Mouse (Mus musculus) frontal cortex, postnatal 14 days (tissue): ENCODE data around the gene Rag1.

Experiments
- DNase-seq, 2 experiments: peaks; one replicate each; pipeline ENCODE4 v3.0.0; 2022; ENCODE audit warnings: low spot score in 2 of 2

Gene Rag1

DNA sequence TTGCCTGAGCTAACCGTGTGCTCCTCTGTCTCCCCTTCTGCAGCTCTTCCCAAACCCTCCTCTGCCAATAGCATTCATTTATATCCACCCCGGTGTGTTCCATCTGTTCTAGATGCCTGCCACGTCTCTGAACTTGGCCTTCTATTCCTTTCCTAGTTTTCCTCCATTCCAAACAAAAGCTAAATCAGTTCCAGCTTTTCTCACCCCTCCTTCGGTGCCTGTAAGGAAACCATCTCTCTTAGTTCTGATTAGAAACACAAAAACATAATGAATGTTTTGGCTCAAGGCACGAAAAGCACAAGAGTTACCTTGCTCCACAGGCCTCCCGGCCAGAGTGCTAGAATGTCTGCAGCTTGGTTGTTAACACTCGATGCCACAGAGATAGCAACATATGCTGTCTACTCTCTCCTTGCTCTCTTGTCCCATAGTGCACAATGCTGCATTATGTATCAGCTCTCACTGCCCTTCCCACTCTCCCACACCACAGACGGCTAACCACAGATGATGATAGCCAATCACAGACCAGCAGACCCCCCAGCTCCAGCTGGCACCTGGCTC is at the start of gene Rag1, which contains the start of gene B230118H07Rik:
Gene Rag1 (minus strand): TSS at position 388 of the 558 bp plus-strand sequence.
Gene B230118H07Rik (minus strand): TSS at position 419 of the 558 bp plus-strand sequence.
- no peak for DNase-seq

- no peak for DNase-seq
Observed at GRCm38 (mm10) chr2:101695584-101695983, 46.3 kb upstream of the Rag1 start.

- no peak for DNase-seq
Observed at GRCm38 (mm10) chr2:101693577-101694215, 44.4 kb upstream of the Rag1 start.

DNA sequence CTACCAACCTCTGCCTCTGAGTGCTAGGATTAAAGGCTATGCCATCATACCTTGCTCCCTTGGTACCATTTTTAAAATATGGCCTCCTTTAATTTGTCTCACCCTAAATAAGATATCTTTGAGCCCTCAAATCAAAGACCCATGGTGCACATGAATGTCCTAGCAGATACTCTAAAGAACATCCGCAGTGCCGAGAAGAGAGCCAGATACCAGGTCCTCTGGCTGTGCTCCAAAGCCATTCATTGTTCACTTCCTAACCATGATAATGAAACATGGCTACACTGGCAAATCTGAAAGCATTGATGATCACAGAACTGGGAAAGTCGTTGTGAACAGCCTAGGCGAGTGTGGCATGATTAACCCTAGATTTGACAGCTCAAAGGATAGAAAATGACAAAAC is 43.7 kb upstream of the Rag1 start:
- DNase-seq = no peak

DNA sequence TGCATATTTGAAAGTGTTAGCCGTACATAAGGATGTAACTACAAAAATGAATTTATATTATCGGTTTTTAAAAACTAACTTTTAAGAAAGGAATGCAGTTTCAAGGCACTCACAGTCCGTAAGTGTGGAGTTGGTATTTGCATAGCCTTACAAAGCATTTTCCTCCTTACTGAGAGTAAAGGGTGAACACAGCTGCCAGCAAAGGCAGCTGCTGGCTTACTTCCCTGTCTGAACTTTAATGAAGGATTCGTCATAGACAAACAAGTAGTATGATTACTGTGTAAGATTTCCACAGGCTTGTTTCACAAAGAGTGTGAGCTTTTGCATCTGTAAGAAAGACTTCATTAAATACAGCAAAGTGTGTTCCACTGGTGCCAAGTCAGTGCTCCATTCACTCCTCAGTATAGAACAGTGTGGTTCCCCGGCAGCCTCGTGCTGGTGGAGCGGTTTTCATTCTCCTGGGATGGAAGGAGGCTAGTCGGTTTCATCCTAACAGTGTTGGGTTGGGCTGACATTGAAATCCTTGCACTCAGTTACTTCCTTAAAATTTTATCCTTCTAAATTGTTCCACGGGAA is 41.0 kb upstream of the Rag1 start:
- no peak for DNase-seq

- no peak for DNase-seq
Observed at GRCm38 (mm10) chr2:101688011-101688410, 38.7 kb upstream of the Rag1 start.

DNA sequence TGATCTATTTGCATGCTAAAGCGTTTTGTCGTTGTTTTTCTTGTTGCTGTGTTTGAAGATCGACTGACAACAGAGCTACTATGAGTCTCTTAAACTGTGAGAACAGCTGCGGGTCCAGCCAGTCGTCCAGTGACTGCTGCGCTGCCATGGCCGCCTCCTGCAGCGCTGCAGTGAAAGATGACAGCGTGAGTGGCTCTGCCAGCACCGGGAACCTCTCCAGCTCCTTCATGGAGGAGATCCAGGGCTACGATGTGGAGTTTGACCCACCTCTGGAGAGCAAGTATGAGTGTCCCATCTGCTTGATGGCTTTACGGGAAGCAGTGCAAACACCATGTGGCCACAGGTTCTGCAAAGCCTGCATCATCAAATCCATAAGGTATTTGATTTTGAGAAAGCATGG is 35.1 kb upstream of the Rag1 start:
- no peak for DNase-seq

DNA sequence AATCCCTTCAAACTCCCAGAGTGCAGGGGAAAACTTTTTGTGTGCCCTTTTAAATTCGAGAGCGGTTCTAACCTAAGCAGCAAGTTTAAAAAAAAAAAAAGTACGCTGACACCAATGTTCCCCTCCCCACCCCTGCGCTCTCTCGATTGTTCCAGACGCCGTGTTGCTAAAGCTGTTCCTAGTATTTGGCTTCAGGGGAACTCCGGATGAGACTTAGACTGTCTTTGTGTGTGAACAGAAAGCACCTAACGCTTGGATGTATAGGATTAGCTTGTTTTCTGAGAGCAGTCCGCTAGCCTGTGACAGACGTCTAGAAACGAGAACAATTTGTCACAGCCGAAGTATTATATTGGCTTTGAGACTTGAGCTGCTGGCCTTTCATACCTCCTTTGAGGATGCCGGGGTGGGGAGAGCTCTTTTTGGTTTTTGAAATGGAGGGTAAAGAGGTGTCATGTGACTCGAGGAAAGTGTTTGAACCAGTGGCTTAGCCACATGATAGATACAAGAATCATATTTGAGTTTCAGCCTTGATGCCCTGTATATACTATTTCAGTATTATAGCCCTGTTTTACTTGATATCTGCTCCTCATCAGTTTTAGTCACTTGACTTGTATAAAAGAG is 30.0 kb upstream of the Rag1 start:
- no peak for DNase-seq

- DNase-seq = peak; percentile 66 to 75
Observed at GRCm38 (mm10) chr2:101678236-101679021, 29.1 kb upstream of the Rag1 start, which contains the start of gene Traf6. TSS of gene Traf6 (plus strand) at chr2:101678429.

GRCm38 (mm10) chr2:101673547-101673946 is 24.2 kb upstream of the Rag1 start:
- no peak for DNase-seq

DNA sequence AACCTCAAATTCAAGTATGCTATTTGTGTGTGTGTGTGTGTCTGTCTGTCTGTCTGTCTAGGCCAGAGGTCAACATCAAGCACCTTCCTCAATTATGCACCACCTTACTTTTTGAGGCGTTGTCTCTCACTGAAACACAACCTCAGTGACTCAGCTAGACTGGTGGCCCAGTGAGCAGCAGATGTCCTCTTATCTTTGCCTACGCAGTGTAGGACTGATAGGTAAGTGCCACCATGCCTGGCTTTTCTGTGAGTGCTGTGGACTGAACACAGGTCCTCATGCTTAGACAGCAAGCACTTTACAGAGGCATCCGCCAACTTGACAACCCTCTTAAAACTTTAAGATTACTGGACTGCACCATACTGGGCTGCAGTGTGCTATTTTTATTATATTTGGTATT is 19.4 kb upstream of the Rag1 start:
- no peak for DNase-seq

DNA sequence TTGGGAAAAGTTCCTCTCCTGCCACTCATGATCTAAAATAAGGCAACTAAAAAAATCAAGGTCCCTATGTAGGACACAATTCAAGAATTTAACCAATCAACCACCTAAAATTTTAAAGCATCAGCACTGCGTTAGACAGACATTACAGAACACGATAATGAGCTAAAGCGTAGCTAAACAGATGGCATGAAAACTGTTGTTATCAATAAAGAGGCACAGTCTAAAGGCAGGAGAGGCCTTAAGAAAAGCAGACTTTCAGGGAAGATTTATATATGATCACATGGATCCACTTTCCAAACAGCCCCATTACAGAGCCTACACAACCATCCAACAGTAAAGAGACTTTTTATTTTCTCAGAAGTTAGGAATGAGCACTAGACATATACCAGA is 16.4 kb upstream of the Rag1 start:
- DNase-seq = no peak

- peak; percentile 67 to 68 for DNase-seq
Observed at GRCm38 (mm10) chr2:101665058-101665702, 15.9 kb upstream of the Rag1 start.

GRCm38 (mm10) chr2:101660536-101660935 is 11.2 kb upstream of the Rag1 start:
- no peak for DNase-seq

GRCm38 (mm10) chr2:101652921-101653597 is 3.8 kb upstream of the Rag1 start:
- DNase-seq = peak in 1 of 2 experiments; percentile 74

- no peak for DNase-seq
Observed at GRCm38 (mm10) chr2:101652204-101652920, 3.1 kb upstream of the Rag1 start.

- no peak for DNase-seq
Observed at GRCm38 (mm10) chr2:101650446-101650845, 1.1 kb upstream of the Rag1 start.

DNA sequence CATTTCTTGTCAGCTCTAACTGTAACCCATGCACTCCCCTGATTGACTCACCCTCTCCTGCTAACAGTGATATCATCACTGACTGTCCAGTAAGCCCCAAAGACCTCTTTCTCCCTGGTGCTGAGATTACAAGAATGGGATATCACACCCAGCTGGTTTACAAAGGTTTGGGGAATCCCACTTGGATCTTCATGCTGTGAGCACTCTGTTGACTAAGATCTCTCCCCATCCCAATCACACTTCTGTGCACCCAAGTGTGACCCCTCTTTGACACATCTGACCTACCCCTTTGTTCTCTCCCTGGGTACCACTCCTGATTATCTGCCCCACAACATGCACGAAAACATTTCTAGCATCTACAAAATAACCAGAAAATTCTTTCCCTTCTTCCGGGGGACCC is 940 bp downstream of the Rag1 start:
- no peak for DNase-seq

DNA sequence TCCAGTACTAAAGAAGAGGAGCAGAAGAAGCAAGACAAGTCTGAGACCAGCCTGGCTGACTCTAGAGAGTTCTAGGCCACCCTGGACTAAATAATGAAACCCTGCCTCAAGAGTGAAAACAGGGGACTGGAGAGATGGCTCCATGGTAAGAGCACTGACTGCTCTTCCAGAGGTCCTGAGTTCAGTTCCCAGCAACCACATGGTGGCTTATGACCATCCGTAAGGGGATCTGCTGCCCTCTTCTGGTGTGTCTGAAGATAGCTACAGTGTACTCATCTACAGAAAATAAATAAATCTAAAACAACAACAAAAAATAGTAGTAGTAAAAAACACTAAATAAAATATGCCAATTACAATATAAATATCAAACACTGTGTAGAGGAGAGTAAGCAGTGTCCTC is 3.5 kb downstream of the Rag1 start:
- no peak for DNase-seq

GRCm38 (mm10) chr2:101639840-101640350 is 9.4 kb downstream of the Rag1 start:
- no peak for DNase-seq
